Mouse (Mus musculus) heart, adult 2 months (tissue): ENCODE measurements around the gene Mmp27. TPM values are rescaled to one million over a fixed set of nuclear protein-coding genes. Genes with fewer than 3 reads are reported as not detected.

Experiments used
- DNase-seq, 2 experiments: peaks; one replicate each; pipeline ENCODE4 v3.0.0; 2021
- H3K27ac ChIP-seq: fragments of 200-600 bp; 2 replicates; pipeline ENCODE4 v1.8.1; 2022
- H3K27me3 ChIP-seq: fragments of 200-500 bp; 2 replicates; pipeline ENCODE4 v1.6.1; 2012; ENCODE audit warnings: mild to moderate bottlenecking, low read length, inconsistent platforms, mixed read lengths; ENCODE audit not compliant: control insufficient read depth, insufficient read depth
- H3K36me3 ChIP-seq: fragments of 200-500 bp; 2 replicates; pipeline ENCODE4 v1.6.1; 2012; ENCODE audit warnings: low read length, inconsistent platforms; ENCODE audit not compliant: control insufficient read depth, insufficient read depth
- H3K4me1 ChIP-seq: fragments of 200-500 bp; 2 replicates; pipeline ENCODE4 v1.6.1; 2011; ENCODE audit warnings: low read length; ENCODE audit not compliant: control insufficient read depth, insufficient read depth
- H3K4me3 ChIP-seq: fragments of 200-600 bp; 2 replicates; pipeline ENCODE4 v1.8.1; 2022
- H3K79me2 ChIP-seq: fragments of 200-500 bp; replicated peaks from 2 replicates; pipeline ENCODE4 v1.6.1; 2012; ENCODE audit warnings: mild to moderate bottlenecking, inconsistent platforms, low read length, moderate library complexity, mixed read lengths; ENCODE audit not compliant: control insufficient read depth, insufficient read depth
- H3K9ac ChIP-seq: fragments of 200-500 bp; 2 replicates; pipeline ENCODE4 v1.6.1; 2012; ENCODE audit warnings: low read depth, mild to moderate bottlenecking, control low read depth, inconsistent platforms, low read length, mixed read lengths
- CTCF ChIP-seq: fragments of 200-600 bp; IDR thresholded peaks from 2 replicates; pipeline ENCODE4 v1.8.1; 2022; ENCODE audit warnings: antibody characterized with exemption, mild to moderate bottlenecking, moderate library complexity
- EP300 ChIP-seq: fragments of 200-500 bp; IDR thresholded peaks from 2 replicates; pipeline ENCODE4 v1.6.1; 2011; ENCODE audit warnings: low read depth, low read length, control low read depth; ENCODE audit not compliant: insufficient read depth
- POLR2A ChIP-seq: fragments of 200-500 bp; IDR thresholded peaks from 2 replicates; pipeline ENCODE4 v1.6.1; 2011; ENCODE audit warnings: mild to moderate bottlenecking, low read depth, low read length, control low read depth; ENCODE audit not compliant: insufficient read depth
- WGBS: fragments of 180-500 bp; shearing (Covaris S2); methylation state at CpG from one replicate; pipeline ENCODE4 v1.1.7; 2018; 5-methylcytosine and 5-hydroxymethylcytosine counted together
- intact Hi-C: fragments of 180-260 bp; cut with DNase I; formaldehyde crosslinking; loops from one replicate; pipeline ENCODE4 v1.15.1; 2025
- polyA plus RNA-seq: library from polyadenylated mRNA; depleted of rRNA; stranded (reverse); fragments of >200 nt; gene quantifications from 2 replicates; pipeline ENCODE4 v1.2.3, GENCODE M21; 2012; rRNA removed
- total RNA-seq, 2 experiments: library from RNA; stranded (reverse); gene quantifications; 2 replicates each; pipeline ENCODE4 v1.2.3; 2021

The Mmp27 gene
- total and polyA plus RNA-seq, 3 experiments, result 0.11 to 0.21 (median 0.13) TPM

GRCm38 (mm10) chr9:7605638-7606037 is 34.4 kb downstream of the Mmp27 start:
- intact Hi-C loops, result no loop called here
- no peaks in the 10 kb centered on the region for H3K79me2 ChIP-seq
- H3K4me3 ChIP-seq, result no peak overlapping the region
- no peak overlapping the region for H3K27ac ChIP-seq
- TF ChIP-seq POLR2A (no peak), CTCF (no peak)
- H3K9ac ChIP-seq, result no peak overlapping the region
- H3K36me3 ChIP-seq, result no peaks in the 10 kb centered on the region
- no peak for DNase-seq
- H3K4me1 ChIP-seq, result no peaks in the 10 kb centered on the region
- H3K27me3 ChIP-seq, result no peaks in the 10 kb centered on the region
- whole genome bisulfite sequencing, result 80% methylated on average over 12 of the region's 12 CpGs

- intact Hi-C loops, result no loop called here
- no peak for DNase-seq
- WGBS, result 62% methylated on average over 3 of the region's 3 CpGs
These were observed 51.4 kb downstream of the Mmp27 start for GRCm38 (mm10) chr9:7622582-7622981.

GRCm38 (mm10) chr9:7627931-7628330 is 56.7 kb downstream of the Mmp27 start, which contains the start of gene Mmp20:
Gene Mmp20 (plus strand): TSS chr9:7628231.
- H3K4me3 ChIP-seq, result no peak within 1 kb of the TSS
- no peak for DNase-seq
- no peak within 1 kb of the TSS for H3K9ac ChIP-seq
- H3K36me3 ChIP-seq, result no peaks in the 10 kb centered on the region
- no peaks in the 10 kb centered on the region for H3K79me2 ChIP-seq
- no peaks in the 10 kb centered on the region for H3K4me1 ChIP-seq
- no peaks in the 10 kb centered on the region for H3K27me3 ChIP-seq
- no peak within 1 kb of the TSS for H3K27ac ChIP-seq
- TF ChIP-seq CTCF (no peak), POLR2A (no peak), EP300 (no peak)
- intact Hi-C loops, result no loop called here

More at GRCm38 (mm10) chr9:7622582-7622981, 51.4 kb downstream of the Mmp27 start:
- no peaks in the 10 kb centered on the region for H3K27me3 ChIP-seq
- H3K4me3 ChIP-seq, result no peak overlapping the region
- TF ChIP-seq POLR2A (no peak), CTCF (no peak), EP300 (no peak)
- no peak overlapping the region for H3K27ac ChIP-seq
- H3K9ac ChIP-seq, result no peak overlapping the region
- no peaks in the 10 kb centered on the region for H3K4me1 ChIP-seq
- no peaks in the 10 kb centered on the region for H3K79me2 ChIP-seq
- no peaks in the 10 kb centered on the region for H3K36me3 ChIP-seq

Other genes with a start within 250 kb of the Mmp27 start
- gene Mmp12, start 227.0 kb upstream of the Mmp27 start, total RNA-seq, result under 1 TPM; 0.41 to 0.65 TPM
- 0.20 and 0.49 TPM in 2 replicates for gene Mmp12, start 227.0 kb upstream of the Mmp27 start, polyA plus RNA-seq
- not detected for gene Mmp1b, start 183.3 kb upstream of the Mmp27 start, total RNA-seq
- gene Mmp1b, start 183.3 kb upstream of the Mmp27 start, polyA plus RNA-seq, result not detected in 2 replicates
- under 1 TPM; 0.34 to 0.43 TPM for gene Mmp3, start 125.6 kb upstream of the Mmp27 start, total RNA-seq
- gene Mmp3, start 125.6 kb upstream of the Mmp27 start, polyA plus RNA-seq, result 2.4 and 5.8 TPM in 2 replicates
- not detected for gene Mmp10, start 69.0 kb upstream of the Mmp27 start, total RNA-seq
- not detected in 2 replicates for gene Mmp10, start 69.0 kb upstream of the Mmp27 start, polyA plus RNA-seq
- under 1 TPM; 0.09 to 0.23 TPM for gene Mmp8, start 12.9 kb upstream of the Mmp27 start, total RNA-seq
- 0.12 and 0.16 TPM in 2 replicates for gene Mmp8, start 12.9 kb upstream of the Mmp27 start, polyA plus RNA-seq
- gene Mmp20, start 56.8 kb downstream of the Mmp27 start, total RNA-seq, result not detected
- gene Mmp20, start 56.8 kb downstream of the Mmp27 start, polyA plus RNA-seq, result not detected in 2 replicates
- not detected for gene Mmp7, start 120.7 kb downstream of the Mmp27 start, total RNA-seq
- not detected in 2 replicates for gene Mmp7, start 120.7 kb downstream of the Mmp27 start, polyA plus RNA-seq
- 10 to 100 TPM; 38.8 to 44.8 TPM for gene Tmem123, start 192.6 kb downstream of the Mmp27 start, total RNA-seq
- gene Tmem123, start 192.6 kb downstream of the Mmp27 start, polyA plus RNA-seq, result 35.6 and 63.3 TPM in 2 replicates